Mouse (Mus musculus) CD8-positive naive resting alpha-beta T cell, adult 2 months (primary cell): ENCODE data around the gene Tmem129.

Source experiments
- DNase-seq, 2 experiments: peaks; one replicate each; pipeline ENCODE4 v3.0.0; 2022; ENCODE audit warnings: low read depth in 2 of 2, low spot score in 2 of 2

Tmem129 gene

DNA sequence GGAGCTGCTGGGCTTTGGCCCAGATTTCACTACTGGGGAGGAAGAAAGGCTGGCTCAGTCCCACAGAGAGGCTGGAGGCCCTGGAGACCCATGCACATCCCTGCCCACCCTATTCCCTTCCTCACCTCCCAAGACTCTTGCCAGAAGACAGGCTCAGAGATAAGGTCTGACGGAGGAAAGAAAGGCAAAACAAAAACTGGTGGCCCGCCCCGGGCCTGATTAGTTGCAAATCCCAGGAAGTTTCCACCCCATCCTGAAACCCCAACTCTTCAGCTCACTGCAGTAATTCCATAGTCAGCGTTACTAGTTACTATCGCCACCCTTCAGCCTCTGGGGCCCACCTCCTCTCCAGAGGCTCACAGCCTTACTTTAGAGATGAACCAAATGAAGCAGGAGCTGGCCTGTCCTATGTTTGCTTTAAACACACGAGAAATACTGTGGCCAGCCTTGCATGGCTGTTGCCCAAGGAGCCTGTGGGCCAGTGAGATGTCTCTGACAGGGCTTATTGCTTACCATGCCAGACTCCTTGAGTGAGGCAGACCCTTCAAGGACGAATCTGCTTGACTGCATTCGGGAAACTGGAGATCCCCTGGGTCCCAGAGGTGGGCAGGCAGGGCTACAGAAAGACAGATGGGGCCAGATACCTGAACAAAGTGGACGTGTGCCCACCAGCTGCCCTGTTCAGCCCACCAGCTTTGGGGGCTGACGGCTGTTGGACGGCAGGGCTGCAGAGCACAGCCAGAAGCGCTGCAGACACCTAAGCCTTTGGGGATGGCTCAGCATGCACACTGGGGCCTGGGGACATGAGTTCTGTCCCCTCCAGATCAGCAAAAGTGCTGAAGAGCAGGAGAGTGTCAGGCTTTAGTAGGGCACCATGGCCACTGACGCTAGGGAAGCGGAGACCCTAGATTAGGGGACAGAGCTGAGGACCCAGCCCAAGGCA lies 30.3 kb upstream of the Tmem129 start:
- DNase-seq: no peak

DNA sequence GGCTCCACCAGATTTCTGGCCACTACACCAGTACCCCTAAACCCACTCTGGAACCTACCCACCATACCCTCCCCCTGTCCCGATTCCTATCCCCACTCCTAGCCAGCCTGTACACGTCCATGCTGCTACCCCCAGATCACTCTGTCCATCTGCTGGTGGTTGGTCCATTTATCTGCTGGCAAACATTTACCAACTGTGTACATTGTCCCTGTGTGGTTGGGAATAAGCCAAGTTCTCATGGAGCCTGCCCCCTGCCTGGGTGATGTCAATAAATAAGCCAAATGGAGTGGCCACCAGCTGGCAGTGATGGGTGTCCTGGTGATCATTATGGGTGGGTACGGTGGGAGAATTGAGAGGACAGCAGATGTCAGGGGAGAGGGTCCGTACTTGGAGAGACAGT lies 28.9 kb upstream of the Tmem129 start:
- no peak for DNase-seq

DNA sequence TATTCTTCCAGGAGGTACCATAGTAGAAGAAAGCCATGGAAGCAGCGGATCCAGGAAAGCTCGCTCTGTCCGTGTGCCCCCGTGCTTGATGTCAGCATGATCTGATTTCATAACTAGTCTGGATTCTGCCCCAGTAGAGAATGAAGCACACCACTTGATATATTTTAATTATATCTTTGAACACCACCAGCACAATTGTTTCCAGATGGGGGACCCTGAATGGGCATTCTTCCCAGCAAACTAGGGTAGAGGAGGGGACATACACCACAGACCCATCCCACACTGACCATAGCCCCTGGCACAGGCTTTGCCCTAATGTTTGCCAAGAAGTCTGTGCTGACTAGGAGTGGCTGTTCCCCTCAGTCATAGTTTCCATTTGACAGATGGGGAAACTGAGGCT lies 26.7 kb upstream of the Tmem129 start:
- DNase-seq: no peak

DNA sequence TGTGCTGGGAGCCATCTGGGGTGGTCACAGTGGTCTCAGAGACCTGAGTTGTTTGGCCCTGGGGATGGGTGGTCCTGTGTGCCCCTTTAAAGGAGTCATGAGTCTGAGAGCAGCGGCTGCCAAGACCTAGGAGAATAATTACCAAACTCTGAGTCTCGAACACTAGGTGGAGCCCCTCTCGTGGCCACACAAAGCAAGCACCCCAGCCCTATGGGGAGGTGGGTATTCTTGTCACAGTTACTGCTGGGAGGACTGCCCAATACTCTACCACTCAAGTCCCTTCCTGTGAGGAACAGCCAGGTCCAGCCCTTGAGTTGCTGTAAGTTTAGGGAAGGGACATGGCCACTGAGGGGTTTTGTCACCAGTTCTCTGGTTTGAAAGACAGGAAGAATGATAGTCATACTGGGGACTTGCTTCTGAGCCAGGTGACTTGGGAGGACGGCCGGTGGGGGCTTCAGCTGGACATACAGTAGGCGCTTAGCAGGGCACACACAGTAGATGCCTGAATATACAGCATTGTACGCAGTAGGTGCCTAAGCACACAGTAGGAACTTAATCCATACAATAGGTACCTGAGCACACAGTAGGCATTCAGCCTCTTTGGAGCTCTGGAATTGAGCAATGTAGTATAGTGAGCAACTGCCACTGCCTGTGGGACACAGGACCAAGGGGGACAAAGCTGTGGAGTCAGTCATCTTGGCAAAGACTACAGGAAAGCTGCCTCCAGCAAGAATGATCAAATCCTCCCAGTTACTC lies 25.9 kb upstream of the Tmem129 start:
- DNase-seq: no peak

DNA sequence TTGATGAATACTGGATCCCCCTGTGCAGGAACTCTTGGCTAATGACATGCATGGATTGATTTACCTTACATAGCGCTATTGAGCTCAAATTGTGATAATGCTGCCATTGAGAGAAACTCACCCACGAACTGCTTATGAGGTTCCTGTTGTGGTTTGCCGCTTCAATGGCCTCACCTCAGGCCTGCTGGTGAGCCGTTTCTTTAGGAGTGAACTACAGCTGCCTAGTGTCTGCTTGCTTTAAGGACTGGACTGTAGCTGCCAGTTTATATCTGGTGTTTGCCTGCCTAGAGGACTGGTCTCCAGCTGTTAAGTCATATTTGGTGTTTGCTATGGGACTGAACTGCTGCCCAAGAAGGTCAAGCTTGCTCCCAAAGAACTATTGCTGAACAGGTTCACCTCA lies 24.7 kb upstream of the Tmem129 start:
- DNase-seq: no peak

DNA sequence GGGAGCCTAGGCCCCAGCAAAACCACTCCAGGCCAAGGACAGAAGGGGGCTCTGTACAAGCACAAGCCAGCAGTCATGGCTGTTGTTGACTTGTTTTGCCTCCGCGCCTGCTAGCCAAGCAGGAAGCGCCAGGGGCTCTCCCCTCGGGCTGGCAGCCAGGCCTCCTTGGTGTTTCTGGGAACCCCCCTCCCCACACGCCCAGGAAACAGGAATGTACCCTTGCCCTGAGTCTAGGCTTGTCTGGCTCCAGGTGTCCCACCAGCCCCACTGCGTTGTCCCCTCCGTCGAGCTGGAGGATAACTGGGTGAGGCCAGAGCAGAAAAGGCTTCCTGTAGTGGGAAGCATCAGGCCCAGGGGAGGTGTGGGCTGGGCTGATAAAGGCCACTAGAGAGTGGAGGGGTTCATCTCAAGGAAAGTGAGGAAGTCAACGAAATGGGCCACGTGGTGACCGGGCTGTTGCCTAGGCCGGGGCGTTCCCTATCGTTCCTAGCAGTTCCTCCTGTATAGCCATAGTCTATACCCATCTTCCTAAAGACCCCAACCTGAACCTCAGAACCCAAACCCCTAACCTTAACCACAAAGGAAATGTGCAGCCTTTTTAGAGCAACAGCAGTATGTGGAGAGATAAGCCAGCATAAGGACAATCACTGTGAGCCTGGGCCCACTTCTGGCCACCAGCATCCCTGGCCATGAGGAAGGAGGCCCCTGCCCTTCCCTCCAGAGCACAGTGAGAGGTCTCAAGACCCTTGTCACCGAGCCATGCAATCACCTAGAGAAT lies 23.6 kb upstream of the Tmem129 start:
- DNase-seq: no peak

DNA sequence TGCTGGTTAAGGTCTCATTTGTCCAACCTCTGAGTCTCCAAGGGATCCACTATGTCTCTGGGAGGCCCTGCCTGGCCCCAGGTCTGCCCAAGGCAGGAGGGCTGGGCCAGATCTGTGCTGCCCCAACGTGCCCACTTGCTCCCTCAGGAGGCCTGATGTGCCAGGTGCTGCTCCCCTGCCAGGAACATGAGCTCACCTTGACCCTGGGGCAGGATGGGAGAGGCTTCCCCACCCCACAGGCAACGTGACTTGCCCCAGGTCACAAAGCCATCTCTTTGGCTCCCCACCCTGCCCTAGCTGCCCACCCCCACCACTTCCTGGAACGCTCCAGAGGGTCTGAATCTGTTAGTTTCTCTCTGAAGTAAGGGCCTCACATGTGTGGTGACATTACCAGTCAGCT lies 22.8 kb upstream of the Tmem129 start:
- DNase-seq: no peak

DNA sequence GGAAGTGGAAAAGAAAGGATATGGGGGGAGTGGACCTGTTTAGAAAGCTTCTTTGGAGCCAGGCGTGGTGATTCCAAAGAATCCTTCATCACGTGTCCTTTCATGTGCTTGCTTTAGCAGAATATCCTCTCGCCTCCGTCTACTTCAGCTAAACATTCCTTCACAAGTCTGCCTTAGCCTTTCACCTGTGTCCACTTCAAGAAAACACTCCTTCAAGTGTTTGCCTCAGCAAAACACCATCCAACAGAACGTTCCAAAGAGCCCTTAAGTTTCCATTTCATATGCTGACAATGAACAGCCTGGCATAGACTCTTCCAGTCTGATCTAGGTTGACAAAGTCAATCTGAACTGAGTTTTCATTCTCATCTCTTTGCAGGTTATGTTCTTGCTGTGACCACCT lies 20.0 kb upstream of the Tmem129 start:
- DNase-seq: no peak

DNA sequence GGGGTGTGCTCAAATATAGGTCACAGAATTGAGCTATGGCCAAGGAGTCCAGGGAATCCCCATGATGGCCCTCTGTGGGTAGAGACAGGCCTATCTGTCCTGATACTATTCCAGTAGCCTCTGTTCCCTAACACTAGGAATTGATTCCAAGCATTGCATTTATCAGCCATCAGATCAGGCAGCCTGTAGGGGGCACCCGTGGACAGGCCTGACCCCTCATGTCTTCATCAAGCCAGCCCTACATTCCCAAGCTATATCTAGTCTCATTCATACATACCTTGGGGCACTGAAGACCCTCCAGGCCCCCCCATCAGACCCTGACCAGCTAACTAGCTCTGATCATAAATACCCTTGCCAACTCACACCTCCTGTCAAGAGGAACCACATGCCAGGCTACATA lies 17.7 kb upstream of the Tmem129 start:
- no peak for DNase-seq

DNA sequence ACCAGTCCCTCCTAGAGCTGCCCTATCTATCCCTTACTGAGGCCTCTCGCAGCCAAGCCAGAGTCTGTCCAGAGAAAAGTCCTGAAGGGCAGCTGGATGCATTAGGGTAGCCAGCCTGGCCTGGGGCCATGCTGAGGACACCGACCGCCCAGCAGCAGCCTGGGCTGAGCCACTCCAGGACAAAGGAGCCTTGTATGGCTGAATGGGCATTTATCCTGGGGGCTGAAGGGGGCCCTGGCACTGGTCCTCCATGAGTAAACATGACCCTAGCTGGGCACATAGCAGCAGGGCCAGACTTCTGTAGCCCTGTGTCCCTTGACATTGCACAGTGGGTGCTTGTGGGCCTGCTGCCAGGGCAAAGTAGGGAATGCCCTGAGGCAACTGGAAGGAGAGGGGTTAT lies 16.2 kb upstream of the Tmem129 start:
- no peak for DNase-seq

DNA sequence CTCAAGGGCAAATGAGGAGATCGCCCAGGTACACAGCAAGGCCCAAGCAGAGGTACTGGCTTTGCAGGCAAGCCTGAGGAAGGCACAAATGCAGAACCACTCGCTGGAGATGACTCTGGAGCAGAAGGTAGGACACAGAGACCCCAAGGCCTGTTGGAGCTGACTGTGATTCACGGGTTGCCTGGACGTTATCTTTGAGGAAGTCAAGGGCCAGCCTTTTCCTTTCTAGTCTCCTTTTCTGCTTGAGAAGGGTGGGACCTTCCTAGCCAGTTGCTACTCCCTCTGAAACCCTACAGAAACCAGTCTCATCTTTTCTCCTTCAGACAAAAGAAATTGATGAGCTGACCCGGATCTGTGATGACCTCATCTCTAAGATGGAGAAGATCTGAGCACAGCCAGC lies 13.4 kb upstream of the Tmem129 start:
- DNase-seq: no peak

DNA sequence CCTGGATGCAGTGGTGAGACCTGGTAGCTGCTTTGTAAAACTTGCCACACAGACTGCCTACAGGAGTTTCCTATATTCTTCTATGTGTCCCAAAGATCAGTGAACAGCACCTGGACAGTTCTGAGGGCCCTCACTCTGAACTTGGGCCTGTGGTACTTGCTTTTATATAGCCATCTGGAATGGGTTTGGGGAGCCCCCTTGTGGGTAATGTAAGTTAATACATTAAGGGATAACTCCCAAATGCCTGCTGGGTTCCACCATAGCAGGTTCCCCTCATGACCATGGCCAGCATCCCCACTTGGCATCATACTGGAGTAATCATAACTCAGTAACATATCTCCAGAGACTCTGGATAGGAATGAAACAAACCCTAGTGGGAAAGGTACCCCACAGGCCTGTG lies 10.0 kb upstream of the Tmem129 start:
- DNase-seq: peak; percentile 44 to 53

DNA sequence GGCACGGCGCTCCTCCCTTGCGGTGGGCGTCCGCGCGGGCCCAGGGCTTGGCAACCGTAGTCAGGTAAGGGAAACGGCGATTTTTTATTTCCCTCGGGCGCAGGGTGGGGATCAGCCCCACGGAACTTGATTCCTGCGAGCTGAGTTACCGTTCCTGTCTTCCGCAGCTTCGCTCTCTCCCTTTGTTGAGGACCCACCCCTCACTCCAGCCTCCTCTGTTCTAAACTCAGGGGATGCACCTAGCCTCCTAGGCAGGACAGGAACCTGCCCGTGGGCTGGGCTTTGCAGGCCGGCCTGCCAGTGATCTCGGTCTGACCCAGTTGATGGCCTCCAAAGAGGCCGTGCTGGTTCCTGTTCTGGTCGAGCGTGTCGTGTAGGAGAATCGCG lies 441 bp upstream of the Tmem129 start:
- DNase-seq: no peak

DNA sequence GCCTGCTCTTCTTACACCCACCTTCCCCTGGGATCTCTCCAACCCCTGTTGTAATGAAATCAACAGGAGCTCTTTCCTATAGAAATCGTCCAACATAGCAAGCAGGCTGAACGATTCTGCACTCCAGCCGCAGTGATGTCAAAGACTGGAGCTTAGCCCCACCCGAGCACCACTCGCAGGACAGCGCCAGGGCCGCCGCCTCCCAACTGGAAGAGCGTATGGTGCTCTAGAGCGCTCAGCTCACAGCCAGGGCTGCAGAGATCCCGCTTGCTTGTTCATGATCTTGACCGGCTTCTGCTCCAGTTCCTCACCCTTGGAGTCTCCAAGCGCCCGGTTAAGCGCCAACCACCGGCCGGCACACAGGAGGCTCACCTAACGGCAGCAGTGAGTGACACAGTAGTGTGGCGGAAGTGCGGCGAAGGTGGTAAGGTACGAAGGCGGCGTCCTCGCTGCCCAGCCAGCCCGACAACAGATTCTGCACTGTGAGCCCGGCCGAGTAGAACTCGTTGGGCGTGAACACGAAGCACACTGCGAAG lies 897 bp downstream of the Tmem129 start:
- DNase-seq: no peak

DNA sequence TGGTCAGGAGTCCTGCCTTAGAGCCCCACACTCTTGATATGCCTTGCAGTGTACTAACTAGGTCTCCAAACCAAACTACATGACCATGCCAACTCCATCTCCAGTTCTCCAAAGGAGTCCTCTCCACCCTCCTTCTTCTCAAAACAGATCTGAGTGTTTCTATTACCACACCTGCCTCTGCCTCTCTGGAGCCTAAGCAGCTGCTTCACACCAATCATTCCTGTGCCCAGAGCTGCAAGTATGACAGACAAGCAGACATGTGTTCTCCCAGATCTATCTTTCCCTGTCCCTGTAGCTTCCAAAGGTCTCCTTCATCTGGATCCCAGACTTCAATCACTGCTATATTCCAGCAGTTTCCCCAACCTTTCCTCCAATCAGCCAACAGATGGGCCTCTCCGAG lies 1.5 kb downstream of the Tmem129 start:
- DNase-seq: no peak

DNA sequence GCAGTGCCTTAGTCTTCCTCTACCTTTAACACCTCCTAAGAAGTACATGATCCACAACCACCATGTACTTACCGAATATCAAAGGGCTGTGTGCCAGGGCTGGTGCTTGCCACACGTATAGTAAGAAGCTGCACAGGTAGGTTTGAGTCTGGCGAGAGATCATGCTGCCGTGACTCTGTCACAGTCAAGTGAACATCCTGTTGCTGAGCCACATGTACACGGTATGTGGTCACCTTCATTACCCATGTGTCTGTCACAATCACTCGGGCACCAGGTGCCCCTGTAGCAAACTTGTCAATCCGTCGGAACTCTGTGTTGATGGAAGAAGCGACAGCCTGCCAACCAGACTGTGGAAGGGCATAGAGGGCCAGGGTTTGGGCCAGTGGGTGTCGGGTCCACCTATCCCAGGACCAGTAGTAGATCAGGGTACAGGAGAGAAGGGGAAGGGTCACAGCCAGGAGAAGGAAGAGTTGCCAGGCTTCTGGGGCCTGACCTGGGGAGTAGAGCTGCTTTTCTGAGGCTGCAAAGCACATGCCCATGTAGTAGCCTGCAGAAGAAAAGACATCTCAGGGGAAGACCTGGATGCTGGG lies 2.9 kb downstream of the Tmem129 start:
- no peak for DNase-seq

DNA sequence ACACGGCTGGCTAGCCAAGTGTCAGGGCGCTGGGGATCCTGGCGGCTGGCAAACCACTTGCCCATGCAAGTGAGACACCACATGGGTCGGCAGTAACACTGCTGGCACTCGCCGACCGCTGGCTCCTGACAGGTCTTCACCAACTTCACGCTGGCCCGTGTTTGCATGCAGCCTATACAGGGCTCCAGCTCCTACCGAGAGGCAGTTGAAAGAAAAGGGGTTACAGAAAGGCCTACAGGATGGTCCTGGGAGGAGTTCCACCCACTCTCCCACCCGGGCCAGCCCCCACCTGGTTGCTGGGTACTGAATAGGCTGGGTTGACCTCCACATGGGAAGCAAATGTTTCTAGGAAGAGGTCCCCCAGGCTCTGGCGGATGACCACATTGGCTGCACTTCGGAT lies 3.8 kb downstream of the Tmem129 start:
- no peak for DNase-seq

DNA sequence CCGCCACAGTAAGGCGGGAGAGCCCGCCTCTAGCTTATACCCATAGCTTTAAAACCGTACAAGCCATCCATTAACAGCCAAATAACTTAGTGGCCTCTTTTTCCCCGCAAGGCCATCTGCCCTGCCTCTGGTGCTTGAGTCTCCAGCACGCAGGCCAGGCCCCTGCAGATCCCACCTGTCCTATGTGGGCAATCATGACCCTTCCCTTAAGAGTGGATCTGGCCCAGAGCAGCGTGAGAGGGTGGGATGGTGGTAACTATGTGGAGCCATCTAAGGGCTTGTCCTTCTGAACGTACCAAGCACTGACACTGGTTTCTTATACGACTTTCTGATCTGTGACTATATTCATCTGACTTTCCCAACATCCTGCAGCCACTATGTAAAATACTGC lies 5.4 kb downstream of the Tmem129 start:
- DNase-seq: no peak

DNA sequence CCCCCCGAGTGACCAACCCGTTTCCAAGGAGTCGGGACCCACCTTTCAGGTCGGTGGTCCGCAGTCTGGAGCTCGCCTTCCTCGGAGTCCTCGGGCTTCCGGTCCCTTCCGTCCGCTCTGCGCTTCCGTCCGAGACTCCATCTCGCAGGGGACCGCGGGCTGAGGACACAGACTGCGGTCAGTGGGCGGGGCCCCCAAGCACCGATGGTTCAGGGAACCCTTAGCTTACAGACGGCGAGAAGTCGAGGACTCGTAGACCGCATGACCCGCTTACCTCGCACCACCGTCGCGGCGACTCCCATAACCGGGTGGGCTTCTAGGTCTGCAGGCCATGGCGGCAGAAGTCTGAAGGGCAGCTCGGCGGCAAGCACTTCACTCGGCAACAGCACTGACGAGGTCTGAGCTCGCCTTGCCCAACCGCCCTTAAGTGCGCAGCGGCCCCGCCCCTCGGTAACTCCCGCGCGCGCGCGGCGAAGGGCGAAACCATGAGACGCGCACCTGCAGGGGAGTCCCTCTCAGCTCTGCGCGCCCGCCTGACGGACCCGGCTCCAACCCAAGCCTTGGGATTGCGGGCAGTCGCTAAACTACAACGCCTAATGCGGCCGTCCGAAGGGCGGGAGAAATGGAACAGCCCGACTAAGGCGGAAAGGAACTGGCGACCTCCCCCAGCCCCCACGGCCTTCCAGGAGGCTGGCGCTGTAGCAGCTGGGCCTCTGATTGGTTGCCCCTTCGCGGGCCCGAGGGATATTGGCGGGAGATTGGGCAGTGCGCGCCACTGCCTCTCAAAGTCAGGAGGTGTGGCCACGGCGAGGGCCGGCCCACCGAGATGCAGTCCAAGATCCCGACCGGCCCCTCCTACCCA lies 6.1 kb downstream of the Tmem129 start, which contains the start of gene Slbp:
TSS of gene Slbp (minus strand) at position 654 of the 862 bp plus-strand sequence.
- DNase-seq: peak; percentile 85 to 89

DNA sequence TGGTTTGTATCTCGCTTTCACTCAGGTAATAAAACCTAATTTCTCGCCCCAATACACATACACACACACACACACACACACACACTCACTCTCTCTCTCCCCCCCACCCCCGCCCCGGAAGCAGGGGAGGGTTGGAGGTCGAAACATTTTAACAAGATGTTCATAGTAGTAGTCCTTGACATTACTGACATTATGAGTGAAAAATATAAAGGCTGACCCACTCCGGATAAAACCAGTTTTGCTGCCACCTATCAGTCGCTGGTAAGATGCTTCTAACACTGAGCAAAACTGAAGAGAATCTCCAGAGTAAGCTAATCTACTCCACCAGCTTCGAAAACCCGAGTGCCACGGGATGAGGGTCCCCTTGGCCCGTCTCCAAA lies 6.7 kb downstream of the Tmem129 start:
- DNase-seq: no peak
